Mouse (Mus musculus) liver, embryonic 14.5 days (tissue): ENCODE results near the gene Lbp. TPM values are rescaled to one million over a fixed set of nuclear protein-coding genes. Genes with fewer than 3 reads are reported as not detected.

Experiments
- ATAC-seq: fragments of 200-750 bp; cut with Nextera tagmentation; 2 replicates; pipeline ENCODE4 v1.8.0; 2017; ENCODE audit warnings: moderate number of reproducible peaks, mild to moderate bottlenecking, moderate library complexity; ENCODE audit not compliant: insufficient read depth
- DNase-seq, 3 experiments: peaks; one replicate each; pipeline ENCODE4 v3.0.0-alpha.2; 2012 to 2013; ENCODE audit warnings: low read depth in 3 of 3, low spot score in 3 of 3
- H3K27ac ChIP-seq: fragments of 300-500 bp; sonication (generic); 2 replicates; pipeline ENCODE4 v1.5.1; 2014; ENCODE audit warnings: moderate library complexity, mild to moderate bottlenecking, control low read depth, inconsistent platforms
- H3K27me3 ChIP-seq: fragments of 300-500 bp; sonication (generic); 2 replicates; pipeline ENCODE4 v1.6.1; 2014; ENCODE audit warnings: mild to moderate bottlenecking, low read length, moderate library complexity; ENCODE audit not compliant: control insufficient read depth, insufficient read depth
- H3K36me3 ChIP-seq: fragments of 300-500 bp; sonication (generic); replicated peaks from 2 replicates; pipeline ENCODE4 v1.6.1; 2014; ENCODE audit warnings: low read depth; ENCODE audit not compliant: control insufficient read depth, insufficient read depth
- H3K4me1 ChIP-seq, 2 experiments: fragments of 200-500 bp in 1 of 2; fragments of 300-500 bp in 1 of 2; sonication (generic) in 1 of 2; replicated peaks; 2 replicates each; pipeline ENCODE4 v1.6.1; 2012 to 2014; ENCODE audit warnings: antibody characterized with exemption in 1 of 2, inconsistent platforms in 1 of 2, low read length in 1 of 2; ENCODE audit not compliant: control insufficient read depth in 2 of 2, insufficient read depth in 2 of 2
- H3K4me2 ChIP-seq: fragments of 300-500 bp; sonication (generic); 2 replicates; pipeline ENCODE4 v1.6.1; 2014; ENCODE audit warnings: low read depth, mild to moderate bottlenecking, control low read depth, moderate library complexity
- H3K4me3 ChIP-seq, 2 experiments: fragments of 200-500 bp in 1 of 2; fragments of 300-500 bp in 1 of 2; sonication (generic) in 1 of 2; 2 replicates each; pipeline ENCODE4 v1.5.1; 2012 to 2014; ENCODE audit warnings: low read depth in 2 of 2, low read length in 2 of 2, mild to moderate bottlenecking in 2 of 2, control low read depth in 1 of 2, inconsistent platforms in 1 of 2, moderate library complexity in 1 of 2; ENCODE audit not compliant: insufficient read depth in 1 of 2
- H3K9ac ChIP-seq: fragments of 300-500 bp; sonication (generic); replicated peaks from 2 replicates; pipeline ENCODE4 v1.6.1; 2014; ENCODE audit warnings: mild to moderate bottlenecking, control low read depth, moderate library complexity
- H3K9me3 ChIP-seq: fragments of 300-500 bp; sonication (generic); 2 replicates; pipeline ENCODE4 v1.6.1; 2016; ENCODE audit warnings: low read length, mixed read lengths; ENCODE audit not compliant: control insufficient read depth
- CTCF ChIP-seq: IDR thresholded peaks from 2 replicates; pipeline ENCODE4 v1.5.1; 2016; ENCODE audit warnings: antibody characterized with exemption, low read depth, control low read depth
- EP300 ChIP-seq: IDR thresholded peaks from 2 replicates; pipeline ENCODE4 v1.6.1; 2016; ENCODE audit warnings: antibody characterized with exemption, low read depth
- WGBS: fragments of 180-500 bp; shearing (Covaris S2); extraction: QIAGEN DNeasy Blood & Tissue Kit; methylation state at CpG from one replicate; pipeline ENCODE4 v1.1.7; 2014; ENCODE audit not compliant: insufficient replicate concordance; 5-methylcytosine and 5-hydroxymethylcytosine counted together
- polyA plus RNA-seq, 2 experiments: library from polyadenylated mRNA; depleted of rRNA in 1 of 2; stranded (reverse) in 1 of 2; unstranded in 1 of 2; fragments of >200 nt; fragmentation: Nextera tagmentation in 1 of 2; extraction: Ambion mirVana in 1 of 2; gene quantifications; 2 replicates each; pipeline versions ENCODE4 v1.2.1 to v1.2.3; 2012 to 2014

Gene Lbp
- polyA plus RNA-seq, 2 experiments = 22.9 to 31.6 TPM

DNA sequence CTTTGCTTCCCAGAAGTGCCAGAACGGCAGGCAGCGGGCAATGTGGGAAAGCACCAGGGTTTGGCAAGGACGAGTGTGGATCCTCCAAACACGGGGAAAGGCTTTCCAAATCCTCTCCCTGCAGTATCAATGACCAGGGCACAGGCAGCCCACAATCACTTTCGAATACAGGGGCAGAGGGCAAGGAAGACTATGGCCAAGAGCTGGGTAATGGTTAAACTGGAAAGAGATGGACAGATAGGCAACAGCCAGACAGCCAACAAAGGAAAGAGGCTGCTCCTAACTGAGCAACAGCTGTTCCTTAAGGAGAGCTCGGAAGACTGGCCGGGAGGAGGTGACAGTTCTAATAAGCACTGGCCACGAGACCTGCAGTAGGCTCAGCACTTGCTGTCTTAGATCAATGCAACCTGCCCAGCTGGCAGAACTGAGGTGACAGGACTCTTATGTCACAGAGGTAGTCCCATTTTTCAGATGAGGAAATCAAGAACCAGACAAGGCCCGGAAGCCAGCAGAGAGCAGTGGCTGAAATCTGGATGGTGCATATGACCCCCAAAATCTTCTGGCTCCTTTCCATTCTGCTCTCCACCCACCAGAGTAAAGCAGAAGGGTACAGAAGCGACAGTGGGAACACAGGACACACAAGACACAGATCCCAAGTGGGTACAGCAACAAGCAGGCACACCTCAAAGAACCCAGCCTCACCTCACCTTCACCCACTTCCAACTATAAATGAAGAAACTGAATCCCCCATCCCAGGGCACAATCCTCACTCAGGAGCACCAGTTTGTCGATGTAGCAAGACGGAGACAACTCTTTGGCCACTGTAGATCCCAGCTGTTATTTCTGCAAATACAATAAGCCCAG is 53.7 kb downstream of the Lbp start:
- no peaks in the 10 kb centered on the region for H3K27me3 ChIP-seq
- TF ChIP-seq CTCF (no peak), EP300 (no peak)
- peaks cover 3 to 20% of the 10 kb centered on the region in 2 experiments for H3K4me1 ChIP-seq
- H3K9ac ChIP-seq = peak overlapping the region; percentile 84
- ATAC-seq (no peak), DNase-seq (no peak)
- H3K27ac ChIP-seq = no peak overlapping the region
- peak overlapping the region; percentile 80 to 87 for H3K4me3 ChIP-seq
- peaks cover 46% of the 10 kb centered on the region for H3K36me3 ChIP-seq
- H3K4me2 ChIP-seq = peak overlapping the region; percentile 75
- H3K9me3 ChIP-seq = no peaks in the 10 kb centered on the region
- WGBS = 53% methylated on average over 12 of the region's 12 CpGs

- peak; percentile 69 to 75 (median 71) for DNase-seq
- peak; percentile 39 for TF ChIP-seq EP300
- TF ChIP-seq CTCF = peak; percentile 91
- H3K27me3 ChIP-seq = no peaks in the 10 kb centered on the region
- peak; percentile 81 for ATAC-seq
- H3K4me3 ChIP-seq = peak overlapping the region; percentile 80 to 87
- peak overlapping the region; percentile 30 for H3K27ac ChIP-seq
- H3K4me2 ChIP-seq = peak overlapping the region; percentile 75
- H3K9ac ChIP-seq = peak overlapping the region; percentile 84
- WGBS = under 1% methylated on average over 41 of the region's 41 CpGs
- peaks cover 3 to 20% of the 10 kb centered on the region in 2 experiments for H3K4me1 ChIP-seq
- peaks cover 36% of the 10 kb centered on the region for H3K36me3 ChIP-seq
- no peaks in the 10 kb centered on the region for H3K9me3 ChIP-seq
These were observed 54.8 kb downstream of the Lbp start for GRCm38 (mm10) chr2:158360873-158361677.

DNA sequence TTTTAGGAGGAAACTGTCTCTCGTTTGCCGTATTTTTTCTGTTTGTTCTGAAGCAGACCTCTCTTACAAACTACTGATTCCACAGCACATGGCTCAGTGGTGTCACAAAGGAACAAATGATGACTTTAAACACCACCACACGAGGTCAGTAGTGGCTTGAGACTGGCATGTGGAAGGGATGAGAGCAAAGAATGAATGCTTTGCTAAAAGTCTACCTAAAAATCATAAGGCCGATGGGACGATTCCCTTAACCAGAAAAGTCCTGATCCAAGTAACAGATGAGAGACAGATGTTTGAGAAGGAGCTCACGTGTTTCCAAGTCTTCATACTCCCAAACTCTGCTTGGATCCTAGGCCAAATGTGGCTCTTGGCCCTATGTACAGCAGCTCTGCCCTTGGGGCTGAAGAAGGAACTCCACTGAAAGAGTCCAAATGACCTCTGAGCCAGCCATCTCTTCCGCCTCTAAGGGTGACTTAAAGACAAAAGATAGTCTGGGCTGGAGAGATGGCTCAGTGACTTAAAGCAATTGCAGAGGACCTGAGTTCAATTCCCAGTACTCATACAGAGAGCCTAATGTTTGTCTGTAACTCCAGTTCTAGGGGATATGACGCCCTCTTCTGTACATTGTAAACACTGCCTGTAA is 55.5 kb downstream of the Lbp start:
- no peak for TF ChIP-seq EP300
- TF ChIP-seq CTCF = no peak
- peak; percentile 56; the same call in 1 of the 2 replicates for ATAC-seq
- H3K4me2 ChIP-seq = peak overlapping the region; percentile 75
- 31% methylated on average over 8 of the region's 8 CpGs for WGBS
- peak overlapping the region in 1 of 2 experiments; percentile 80; a peak in 2 of 4 replicates for H3K4me3 ChIP-seq
- peaks cover 3 to 20% of the 10 kb centered on the region in 2 experiments for H3K4me1 ChIP-seq
- no peaks in the 10 kb centered on the region for H3K27me3 ChIP-seq
- H3K9me3 ChIP-seq = no peaks in the 10 kb centered on the region
- H3K9ac ChIP-seq = 0 out of 2 replicates have a peak overlapping the region, but pooled peaks have one; percentile 16
- peaks cover 29% of the 10 kb centered on the region for H3K36me3 ChIP-seq
- 0 out of 2 replicates have a peak overlapping the region, but pooled peaks have one; percentile 12 for H3K27ac ChIP-seq
- DNase-seq = no peak

DNA sequence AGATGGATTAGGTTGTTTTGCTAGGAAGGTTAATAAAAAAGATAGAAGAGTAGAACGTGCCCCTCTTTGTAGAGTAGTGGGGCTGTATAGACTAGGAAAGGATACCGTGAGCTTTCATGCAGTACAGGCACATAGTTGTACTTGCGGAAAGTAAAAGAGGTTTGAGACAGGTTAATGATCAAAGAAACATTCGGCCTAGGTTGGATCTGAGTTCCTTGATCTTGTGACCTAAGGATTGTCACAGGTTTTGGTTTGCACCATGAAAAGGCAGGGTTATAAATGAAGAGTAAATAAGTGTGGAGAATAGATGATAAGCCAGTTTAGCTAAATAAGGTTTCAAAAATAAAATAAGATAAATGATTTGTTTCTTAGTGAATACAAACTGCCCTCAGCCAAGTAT is 57.9 kb downstream of the Lbp start:
- no peak overlapping the region for H3K4me2 ChIP-seq
- H3K4me1 ChIP-seq = peaks cover 3 to 15% of the 10 kb centered on the region in 2 experiments; a peak in 3 of 4 replicates
- no peaks in the 10 kb centered on the region for H3K27me3 ChIP-seq
- no peak overlapping the region for H3K9ac ChIP-seq
- TF ChIP-seq EP300 = no peak
- TF ChIP-seq CTCF = no peak
- WGBS = 62% methylated on average over 4 of the region's 4 CpGs
- H3K9me3 ChIP-seq = no peaks in the 10 kb centered on the region
- H3K27ac ChIP-seq = no peak overlapping the region
- H3K36me3 ChIP-seq = peaks cover 7% of the 10 kb centered on the region
- no peak overlapping the region for H3K4me3 ChIP-seq
- DNase-seq (no peak), ATAC-seq (no peak)
